Mouse (Mus musculus) CH12.LX (cell line): ENCODE measurements around the gene Hagh. TPM values are rescaled to one million over a fixed set of nuclear protein-coding genes. Genes with fewer than 3 reads are reported as not detected.

Source experiments
- DNase-seq: peaks from one replicate; pipeline ENCODE4 v3.0.0-alpha.2; 2013; ENCODE audit errors: extremely low read depth
- H3K27ac ChIP-seq: 2 replicates; pipeline ENCODE4 v1.5.1; 2012; ENCODE audit warnings: low read depth, mild to moderate bottlenecking, control low read depth, moderate library complexity; ENCODE audit not compliant: insufficient read depth
- H3K27me3 ChIP-seq: replicated peaks from 2 replicates; pipeline ENCODE3; 2012; ENCODE audit warnings: inconsistent platforms
- H3K36me3 ChIP-seq, 2 experiments: replicated peaks in 1 of 2; 2 replicates each; pipeline versions ENCODE3 to v1.6.1; 2012; ENCODE audit warnings: inconsistent platforms in 1 of 2, low read length in 1 of 2, mild to moderate bottlenecking in 1 of 2, mixed read lengths in 1 of 2, moderate library complexity in 1 of 2; ENCODE audit not compliant: control insufficient read depth in 1 of 2, insufficient read depth in 1 of 2
- H3K4me1 ChIP-seq, 2 experiments: 2 replicates each; pipeline ENCODE4 v1.6.1; 2012; ENCODE audit warnings: inconsistent platforms in 1 of 2, moderate library complexity in 1 of 2; ENCODE audit not compliant: insufficient read depth in 2 of 2, control insufficient read depth in 1 of 2
- H3K4me2 ChIP-seq: 2 replicates; pipeline ENCODE4 v1.6.1; 2012; ENCODE audit warnings: low read depth, mild to moderate bottlenecking, control low read depth; ENCODE audit not compliant: poor library complexity, insufficient read depth, severe bottlenecking
- H3K4me3 ChIP-seq, 3 experiments: fragments of 150-350 bp in 1 of 3; sonication (generic) in 1 of 3; replicated peaks in 1 of 3; 2 replicates each; pipeline versions ENCODE3 to v1.5.1; 2011 to 2012; ENCODE audit warnings: low read depth in 2 of 3, low read length in 2 of 3, mild to moderate bottlenecking in 2 of 3, moderate library complexity in 2 of 3, control low read depth in 1 of 3, improper control_type of control experiment in 1 of 3, inconsistent platforms in 1 of 3, mixed read lengths in 1 of 3; ENCODE audit not compliant: poor library complexity in 1 of 3
- H3K79me2 ChIP-seq: replicated peaks from 2 replicates; pipeline ENCODE4 v1.6.1; 2012; ENCODE audit warnings: mild to moderate bottlenecking, moderate library complexity; ENCODE audit not compliant: control insufficient read depth, poor library complexity, insufficient read depth, severe bottlenecking; ENCODE audit errors: extremely low read depth
- H3K9ac ChIP-seq: 2 replicates; pipeline ENCODE4 v1.6.1; 2012; ENCODE audit warnings: low read depth, mild to moderate bottlenecking, control low read depth, moderate library complexity; ENCODE audit not compliant: insufficient read depth
- H3K9me3 ChIP-seq: replicated peaks from 2 replicates; pipeline ENCODE3; 2012; ENCODE audit warnings: low read length, inconsistent platforms, mixed read lengths
- CTCF ChIP-seq, 2 experiments: IDR thresholded peaks in 1 of 2; conservative IDR thresholded peaks in 1 of 2; 2 replicates each; pipeline ENCODE4 v1.5.1; 2011 to 2012; ENCODE audit warnings: low read depth in 2 of 2, low read length in 2 of 2, improper control_type of control experiment in 1 of 2, inconsistent platforms in 1 of 2, mild to moderate bottlenecking in 1 of 2, moderate library complexity in 1 of 2
- EP300 ChIP-seq: IDR thresholded peaks from 2 replicates; pipeline ENCODE4 v1.6.1; 2011; ENCODE audit warnings: low read length, improper control_type of control experiment
- GABPA ChIP-seq: IDR thresholded peaks from 2 replicates; pipeline ENCODE4 v1.6.1; 2012; ENCODE audit warnings: low read depth, low read length, improper control_type of control experiment, inconsistent platforms; ENCODE audit not compliant: insufficient replicate concordance
- HCFC1 ChIP-seq: IDR thresholded peaks from 2 replicates; pipeline ENCODE4 v1.6.1; 2012; ENCODE audit warnings: low read depth, mild to moderate bottlenecking, inconsistent platforms, low read length, improper control_type of control experiment
- JUN ChIP-seq: IDR thresholded peaks from 2 replicates; pipeline ENCODE4 v1.6.1; 2011; ENCODE audit warnings: low read depth, mild to moderate bottlenecking, low read length, improper control_type of control experiment, moderate library complexity; ENCODE audit not compliant: insufficient read depth
- KAT2A ChIP-seq: IDR thresholded peaks from 2 replicates; pipeline ENCODE4 v1.6.1; 2012; ENCODE audit warnings: low read length, improper control_type of control experiment, inconsistent platforms; ENCODE audit not compliant: insufficient replicate concordance
- MAFK ChIP-seq: IDR thresholded peaks from 2 replicates; pipeline ENCODE4 v1.6.1; 2011; ENCODE audit warnings: low read length, improper control_type of control experiment; ENCODE audit not compliant: insufficient replicate concordance
- MAZ ChIP-seq: IDR thresholded peaks from 2 replicates; pipeline ENCODE4 v1.6.1; 2012; ENCODE audit warnings: low read depth, mild to moderate bottlenecking, inconsistent platforms, low read length, improper control_type of control experiment, moderate library complexity
- MEF2A ChIP-seq: IDR thresholded peaks from 2 replicates; pipeline ENCODE4 v1.6.1; 2014; ENCODE audit warnings: low read depth, mild to moderate bottlenecking, inconsistent platforms, low read length, improper control_type of control experiment, borderline replicate concordance
- MXI1 ChIP-seq: IDR thresholded peaks from 2 replicates; pipeline ENCODE4 v1.6.1; 2011; ENCODE audit warnings: mild to moderate bottlenecking, low read depth, low read length, improper control_type of control experiment
- MYC ChIP-seq: IDR thresholded peaks from 2 replicates; pipeline ENCODE4 v1.6.1; 2011; ENCODE audit warnings: low read depth, mild to moderate bottlenecking, improper control_type of control experiment, low read length
- NELFE ChIP-seq: IDR thresholded peaks from 2 replicates; pipeline ENCODE4 v1.6.1; 2011; ENCODE audit warnings: low read depth, low read length, improper control_type of control experiment
- NRF1 ChIP-seq: IDR thresholded peaks from 2 replicates; pipeline ENCODE4 v1.6.1; 2014; ENCODE audit warnings: low read depth, mild to moderate bottlenecking, inconsistent platforms, low read length, improper control_type of control experiment, moderate library complexity
- POLR2A ChIP-seq: IDR thresholded peaks from 2 replicates; pipeline ENCODE4 v1.6.1; 2011; ENCODE audit warnings: low read depth, mild to moderate bottlenecking, improper control_type of control experiment, low read length
- POLR2AphosphoS2 ChIP-seq: IDR thresholded peaks from 2 replicates; pipeline ENCODE4 v1.6.1; 2011; ENCODE audit warnings: low read depth, low read length, improper control_type of control experiment
- RAD21 ChIP-seq: IDR thresholded peaks from 2 replicates; pipeline ENCODE4 v1.6.1; 2011; ENCODE audit warnings: low read depth, mild to moderate bottlenecking, low read length, improper control_type of control experiment, moderate library complexity
- RCOR1 ChIP-seq: conservative IDR thresholded peaks from 2 replicates; pipeline ENCODE4 v1.6.1; 2012; ENCODE audit warnings: low read depth, mild to moderate bottlenecking, inconsistent platforms, low read length, improper control_type of control experiment
- SIN3A ChIP-seq: IDR thresholded peaks from 2 replicates; pipeline ENCODE4 v1.6.1; 2012; ENCODE audit warnings: low read length, improper control_type of control experiment, inconsistent platforms
- TBP ChIP-seq: conservative IDR thresholded peaks from 2 replicates; pipeline ENCODE4 v1.6.1; 2011; ENCODE audit warnings: low read depth, low read length, improper control_type of control experiment
- TCF12 ChIP-seq: IDR thresholded peaks from 2 replicates; pipeline ENCODE4 v1.6.1; 2014; ENCODE audit warnings: low read depth, mild to moderate bottlenecking, inconsistent platforms, low read length, improper control_type of control experiment
- USF1 ChIP-seq: IDR thresholded peaks from 2 replicates; pipeline ENCODE4 v1.6.1; 2014; ENCODE audit warnings: low read depth, mild to moderate bottlenecking, inconsistent platforms, low read length, improper control_type of control experiment
- ZC3H11A ChIP-seq: IDR thresholded peaks from 2 replicates; pipeline ENCODE4 v1.6.1; 2012; ENCODE audit warnings: low read depth, mild to moderate bottlenecking, inconsistent platforms, low read length, improper control_type of control experiment
- dilution Hi-C: fragments of 300-500 bp; cut with MboI; formaldehyde crosslinking; loops from 2 replicates; pipeline ENCODE4 v1.14.3; 2020; ENCODE audit warnings: low sequenced_read_pairs; ENCODE audit not compliant: extremely low pct_unique_long_range_greater_than_20kb, extremely low pct_ligation_motif_present
- in situ Hi-C: fragments of 300-500 bp; cut with MboI; formaldehyde crosslinking; loops from 3 replicates; pipeline ENCODE4 v1.14.3; 2019; ENCODE audit warnings: low sequenced_read_pairs, low pct_ligation_motif_present, low pct_unique_long_range_greater_than_20kb, mixed read lengths
- polyA plus RNA-seq: library from polyadenylated mRNA; unstranded; fragments of >175 nt; gene quantifications from 2 replicates; pipeline ENCODE4 v1.2.1, GENCODE M21; 2012; ENCODE audit warnings: low read depth; ENCODE audit not compliant: insufficient read length
- total RNA-seq, 2 experiments: library from RNA; depleted of rRNA; stranded (reverse); fragments of 300-350 nt in 1 of 2; fragments of >200 nt in 1 of 2; gene quantifications; 2 replicates each; pipeline ENCODE4 v1.2.3; 2012 to 2014

Hagh gene
- total and polyA plus RNA-seq, 3 experiments = 18.9 to 31.0 (median 27.3) TPM

- dilution Hi-C loops = no loop called here
Measured at GRCm38 (mm10) chr17:24821351-24822280, 18.3 kb upstream of the Hagh start.

GRCm38 (mm10) chr17:24840341-24840740, 398 bp downstream of the Hagh start:
- Histone ChIP-seq H3K4me2 (no peak overlapping the region), H3K79me2 (no peaks in the 10 kb centered on the region), H3K4me1 (peaks cover 0 to 6% of the 10 kb centered on the region in 2 experiments; a peak in 1 of 4 replicates), H3K4me3 (no peak overlapping the region), H3K9me3 (no peaks in the 10 kb centered on the region), H3K36me3 (no peaks in the 10 kb centered on the region), H3K27me3 (peaks cover 19% of the 10 kb centered on the region), H3K27ac (no peak overlapping the region), H3K9ac (no peak overlapping the region)
- DNase-seq = no peak
- TF ChIP-seq MAZ (no peak), POLR2AphosphoS2 (no peak), JUN (no peak), EP300 (no peak), NELFE (no peak), HCFC1 (no peak), RCOR1 (no peak), SIN3A (no peak), CTCF (conservative IDR thresholded peaks at IDR 0.05 in 1 of 2, IDR thresholded peaks at IDR 0.05 in 1 of 2; ENCODE audit: low read depth in 2 of 2, low read length in 2 of 2) (no peak), ZC3H11A (no peak), RAD21 (no peak), MAFK (no peak)
- in situ Hi-C loops (no loop called here), dilution Hi-C loops (no loop called here)

More at GRCm38 (mm10) chr17:24821351-24822280, 18.3 kb upstream of the Hagh start:
- no peak overlapping the region for H3K9ac ChIP-seq
- no peak overlapping the region for H3K4me3 ChIP-seq
- H3K27me3 ChIP-seq = peaks cover 33% of the 10 kb centered on the region
- H3K36me3 ChIP-seq = no peaks in the 10 kb centered on the region
- H3K4me2 ChIP-seq = no peak overlapping the region
- no peak overlapping the region for H3K27ac ChIP-seq
- TF ChIP-seq POLR2AphosphoS2 = no peak
- no peak for TF ChIP-seq POLR2A
- no peak for TF ChIP-seq USF1
- TF ChIP-seq TBP = no peak
- TF ChIP-seq TCF12 = no peak
- TF ChIP-seq MXI1 = no peak
- no peak for TF ChIP-seq MEF2A
- no peak for TF ChIP-seq RCOR1
- TF ChIP-seq NRF1 = no peak
- TF ChIP-seq MYC = no peak
- TF ChIP-seq GABPA = no peak
- no peak for TF ChIP-seq KAT2A
- DNase-seq = no peak
- 0 out of 4 replicates have a peak, but pooled peaks cover 0 to 3% of the 10 kb centered on the region in 2 experiments for H3K4me1 ChIP-seq
- no peaks in the 10 kb centered on the region for H3K9me3 ChIP-seq
- no peaks in the 10 kb centered on the region for H3K79me2 ChIP-seq
- in situ Hi-C loops = no loop called here
